Mouse (Mus musculus) ES-Bruce4 (cell line): ENCODE measurements around the gene Gm867.

Source experiments
- CTCF ChIP-seq: IDR thresholded peaks from one replicate; pipeline ENCODE4 v1.8.1; 2011; ENCODE audit warnings: low read depth, low read length
- EP300 ChIP-seq: IDR thresholded peaks from 2 replicates; pipeline ENCODE4 v1.6.1; 2011; ENCODE audit warnings: low read depth, low read length; ENCODE audit not compliant: insufficient read depth
- POLR2A ChIP-seq: IDR thresholded peaks from one replicate; pipeline ENCODE4 v1.8.1; 2011; ENCODE audit warnings: low read length; ENCODE audit not compliant: insufficient read depth

- no peak for TF ChIP-seq CTCF
- TF ChIP-seq POLR2A, result no peak
- no peak for TF ChIP-seq EP300
Observed at GRCm38 (mm10) chr10:75944066-75944772, 3.7 kb upstream of the Gm867 start.
